Mouse (Mus musculus): ENCODE measurements around the gene Tfrc.

DNA sequence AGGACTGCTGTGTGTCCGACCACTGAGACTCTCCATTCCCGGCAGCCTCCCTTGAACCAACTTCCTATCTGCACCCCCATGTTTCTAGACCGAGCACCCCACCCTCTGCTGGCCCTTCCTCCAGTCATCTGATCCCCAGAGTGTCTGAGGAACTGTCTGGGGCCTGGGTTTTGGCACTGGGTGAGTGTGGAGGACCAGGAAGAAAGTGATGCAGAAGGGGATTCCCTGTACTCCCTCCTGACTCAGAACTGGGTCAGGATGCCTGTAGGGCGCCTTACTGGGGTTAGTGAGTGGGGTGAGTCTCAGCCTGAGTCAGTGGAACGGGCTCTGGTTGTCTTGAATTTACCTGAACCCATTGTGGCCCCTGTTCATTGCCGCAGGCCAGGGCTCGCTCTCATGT is 63.5 kb downstream of the Tfrc start:
- TF ChIP-seq POLR2A (IDR thresholded peaks at IDR 0.05; ENCODE audit: low read depth, low read length) (no peak), HCFC1 (IDR thresholded peaks at IDR 0.05; ENCODE audit: low read depth, low read length) (no peak), USF1 (IDR thresholded peaks at IDR 0.05; ENCODE audit: low read depth, low read length) (no peak), MAFK (IDR thresholded peaks at IDR 0.05; ENCODE audit: insufficient replicate concordance, low read length) (peak; percentile 26; the same call in 1 of the 2 replicates), CTCF (conservative IDR thresholded peaks at IDR 0.05 in 1 of 2, IDR thresholded peaks at IDR 0.05 in 1 of 2; ENCODE audit: low read depth in 2 of 2, low read length in 2 of 2) (no peak), EP300 (IDR thresholded peaks at IDR 0.05; ENCODE audit: low read length) (no peak; the same call in 1 of the 2 replicates), UBTF (IDR thresholded peaks at IDR 0.05; ENCODE audit: low read depth, low read length) (no peak; the same call in 1 of the 2 replicates), SIN3A (IDR thresholded peaks at IDR 0.05; ENCODE audit: low read length) (no peak; the same call in 1 of the 2 replicates), BHLHE40 (IDR thresholded peaks at IDR 0.05; ENCODE audit: low read depth, low read length) (peak; percentile 53)
